Mouse (Mus musculus): ENCODE data around the gene Fsd1.

Fsd1 gene

GRCm38 (mm10) chr17:55961631-55962030 lies 24.7 kb upstream of the Fsd1 start:
- DNase-seq (ENCODE audit: low read depth, low spot score), result no peak

- no peak for DNase-seq (ENCODE audit: low read depth, low spot score)
Observed at GRCm38 (mm10) chr17:55963171-55963570, 23.1 kb upstream of the Fsd1 start.

GRCm38 (mm10) chr17:55964496-55964895 lies 21.8 kb upstream of the Fsd1 start:
- DNase-seq (ENCODE audit: low read depth, low spot score), result no peak

- no peak for DNase-seq (ENCODE audit: low read depth, low spot score)
Observed at GRCm38 (mm10) chr17:55964996-55965395, 21.3 kb upstream of the Fsd1 start.

GRCm38 (mm10) chr17:55967186-55967585 lies 19.1 kb upstream of the Fsd1 start:
- DNase-seq (ENCODE audit: low read depth, low spot score), result no peak

- no peak for DNase-seq (ENCODE audit: low read depth, low spot score)
Observed at GRCm38 (mm10) chr17:55968210-55968609, 18.1 kb upstream of the Fsd1 start.

GRCm38 (mm10) chr17:55969560-55969959 lies 16.7 kb upstream of the Fsd1 start:
- no peak for DNase-seq (ENCODE audit: low read depth, low spot score)

GRCm38 (mm10) chr17:55969966-55970891 lies 16.1 kb upstream of the Fsd1 start, which contains the start of gene Shd:
Gene Shd (plus strand): TSS chr17:55970467.
- DNase-seq (ENCODE audit: low read depth, low spot score), result no peak

- no peak for DNase-seq (ENCODE audit: low read depth, low spot score)
Observed at GRCm38 (mm10) chr17:55971453-55971852, 14.9 kb upstream of the Fsd1 start.

GRCm38 (mm10) chr17:55976255-55976862 lies 9.9 kb upstream of the Fsd1 start:
- peak; percentile 83 for DNase-seq (ENCODE audit: low read depth, low spot score)

- no peak for DNase-seq (ENCODE audit: low read depth, low spot score)
Observed at GRCm38 (mm10) chr17:55977301-55977700, 9.0 kb upstream of the Fsd1 start.

- peak; percentile 41 for DNase-seq (ENCODE audit: low read depth, low spot score)
Observed at GRCm38 (mm10) chr17:55990278-55990898, 4.1 kb downstream of the Fsd1 start.

GRCm38 (mm10) chr17:55996007-55996406 lies 9.7 kb downstream of the Fsd1 start:
- DNase-seq (ENCODE audit: low read depth, low spot score), result no peak

GRCm38 (mm10) chr17:55999794-56000499 lies 13.6 kb downstream of the Fsd1 start:
- peak; percentile 87 for DNase-seq (ENCODE audit: low read depth, low spot score)

GRCm38 (mm10) chr17:56003000-56003399 lies 16.7 kb downstream of the Fsd1 start:
- DNase-seq (ENCODE audit: low read depth, low spot score), result no peak

- DNase-seq (ENCODE audit: low read depth, low spot score), result peak; percentile 67
Observed at GRCm38 (mm10) chr17:56005415-56006061, 19.2 kb downstream of the Fsd1 start, which contains the start of the genes Stap2 and Mpnd. Gene Stap2 (minus strand): TSS chr17:56005584. Gene Mpnd (plus strand): TSS chr17:56005711.

GRCm38 (mm10) chr17:56006956-56007355 lies 20.6 kb downstream of the Fsd1 start:
- DNase-seq (ENCODE audit: low read depth, low spot score), result peak; percentile 73

GRCm38 (mm10) chr17:56007444-56008355 lies 21.4 kb downstream of the Fsd1 start:
- peak; percentile 54 for DNase-seq (ENCODE audit: low read depth, low spot score)

- peak; percentile 99 for DNase-seq (ENCODE audit: low read depth, low spot score)
Observed at GRCm38 (mm10) chr17:56008356-56009087, 22.2 kb downstream of the Fsd1 start.
